Mouse (Mus musculus) CH12.LX (cell line): ENCODE results near the gene Ddx4. TPM values are rescaled to one million over a fixed set of nuclear protein-coding genes. Genes with fewer than 3 reads are reported as not detected.
"Not testable (repeated sequence)": the region's sequence is repeated elsewhere in the genome, so short reads cannot be mapped to it uniquely, and the experiment has no call there.

Experiments used
- DNase-seq: peaks from one replicate; pipeline ENCODE4 v3.0.0-alpha.2; 2013; ENCODE audit errors: extremely low read depth
- H3K27ac ChIP-seq: 2 replicates; pipeline ENCODE4 v1.5.1; 2012; ENCODE audit warnings: low read depth, mild to moderate bottlenecking, control low read depth, moderate library complexity; ENCODE audit not compliant: insufficient read depth
- H3K27me3 ChIP-seq: replicated peaks from 2 replicates; pipeline ENCODE3; 2012; ENCODE audit warnings: inconsistent platforms
- H3K36me3 ChIP-seq, 2 experiments: replicated peaks in 1 of 2; 2 replicates each; pipeline versions ENCODE3 to v1.6.1; 2012; ENCODE audit warnings: inconsistent platforms in 1 of 2, low read length in 1 of 2, mild to moderate bottlenecking in 1 of 2, mixed read lengths in 1 of 2, moderate library complexity in 1 of 2; ENCODE audit not compliant: control insufficient read depth in 1 of 2, insufficient read depth in 1 of 2
- H3K4me1 ChIP-seq, 2 experiments: 2 replicates each; pipeline ENCODE4 v1.6.1; 2012; ENCODE audit warnings: inconsistent platforms in 1 of 2, moderate library complexity in 1 of 2; ENCODE audit not compliant: insufficient read depth in 2 of 2, control insufficient read depth in 1 of 2
- H3K4me2 ChIP-seq: 2 replicates; pipeline ENCODE4 v1.6.1; 2012; ENCODE audit warnings: low read depth, mild to moderate bottlenecking, control low read depth; ENCODE audit not compliant: poor library complexity, insufficient read depth, severe bottlenecking
- H3K4me3 ChIP-seq, 3 experiments: fragments of 150-350 bp in 1 of 3; sonication (generic) in 1 of 3; replicated peaks in 1 of 3; 2 replicates each; pipeline versions ENCODE3 to v1.5.1; 2011 to 2012; ENCODE audit warnings: low read depth in 2 of 3, low read length in 2 of 3, mild to moderate bottlenecking in 2 of 3, moderate library complexity in 2 of 3, control low read depth in 1 of 3, improper control_type of control experiment in 1 of 3, inconsistent platforms in 1 of 3, mixed read lengths in 1 of 3; ENCODE audit not compliant: poor library complexity in 1 of 3
- H3K79me2 ChIP-seq: replicated peaks from 2 replicates; pipeline ENCODE4 v1.6.1; 2012; ENCODE audit warnings: mild to moderate bottlenecking, moderate library complexity; ENCODE audit not compliant: control insufficient read depth, poor library complexity, insufficient read depth, severe bottlenecking; ENCODE audit errors: extremely low read depth
- H3K9ac ChIP-seq: 2 replicates; pipeline ENCODE4 v1.6.1; 2012; ENCODE audit warnings: low read depth, mild to moderate bottlenecking, control low read depth, moderate library complexity; ENCODE audit not compliant: insufficient read depth
- H3K9me3 ChIP-seq: replicated peaks from 2 replicates; pipeline ENCODE3; 2012; ENCODE audit warnings: low read length, inconsistent platforms, mixed read lengths
- CHD2 ChIP-seq: IDR thresholded peaks from 2 replicates; pipeline ENCODE4 v1.6.1; 2011; ENCODE audit warnings: low read length, improper control_type of control experiment
- CTCF ChIP-seq, 2 experiments: IDR thresholded peaks in 1 of 2; conservative IDR thresholded peaks in 1 of 2; 2 replicates each; pipeline ENCODE4 v1.5.1; 2011 to 2012; ENCODE audit warnings: low read depth in 2 of 2, low read length in 2 of 2, improper control_type of control experiment in 1 of 2, inconsistent platforms in 1 of 2, mild to moderate bottlenecking in 1 of 2, moderate library complexity in 1 of 2
- IRF4 ChIP-seq: IDR thresholded peaks from 2 replicates; pipeline ENCODE4 v1.6.1; 2014; ENCODE audit warnings: low read depth, mild to moderate bottlenecking, inconsistent platforms, low read length, improper control_type of control experiment
- MEF2A ChIP-seq: IDR thresholded peaks from 2 replicates; pipeline ENCODE4 v1.6.1; 2014; ENCODE audit warnings: low read depth, mild to moderate bottlenecking, inconsistent platforms, low read length, improper control_type of control experiment, borderline replicate concordance
- NRF1 ChIP-seq: IDR thresholded peaks from 2 replicates; pipeline ENCODE4 v1.6.1; 2014; ENCODE audit warnings: low read depth, mild to moderate bottlenecking, inconsistent platforms, low read length, improper control_type of control experiment, moderate library complexity
- POLR2AphosphoS2 ChIP-seq: IDR thresholded peaks from 2 replicates; pipeline ENCODE4 v1.6.1; 2011; ENCODE audit warnings: low read depth, low read length, improper control_type of control experiment
- SIN3A ChIP-seq: IDR thresholded peaks from 2 replicates; pipeline ENCODE4 v1.6.1; 2012; ENCODE audit warnings: low read length, improper control_type of control experiment, inconsistent platforms
- TBP ChIP-seq: conservative IDR thresholded peaks from 2 replicates; pipeline ENCODE4 v1.6.1; 2011; ENCODE audit warnings: low read depth, low read length, improper control_type of control experiment
- ZKSCAN1 ChIP-seq: IDR thresholded peaks from 2 replicates; pipeline ENCODE4 v1.6.1; 2012; ENCODE audit warnings: low read depth, inconsistent platforms, low read length, improper control_type of control experiment, borderline replicate concordance
- dilution Hi-C: fragments of 300-500 bp; cut with MboI; formaldehyde crosslinking; loops from 2 replicates; pipeline ENCODE4 v1.14.3; 2020; ENCODE audit warnings: low sequenced_read_pairs; ENCODE audit not compliant: extremely low pct_unique_long_range_greater_than_20kb, extremely low pct_ligation_motif_present
- in situ Hi-C: fragments of 300-500 bp; cut with MboI; formaldehyde crosslinking; loops from 3 replicates; pipeline ENCODE4 v1.14.3; 2019; ENCODE audit warnings: low sequenced_read_pairs, low pct_ligation_motif_present, low pct_unique_long_range_greater_than_20kb, mixed read lengths
- polyA plus RNA-seq: library from polyadenylated mRNA; unstranded; fragments of >175 nt; gene quantifications from 2 replicates; pipeline ENCODE4 v1.2.1, GENCODE M21; 2012; ENCODE audit warnings: low read depth; ENCODE audit not compliant: insufficient read length
- total RNA-seq, 2 experiments: library from RNA; depleted of rRNA; stranded (reverse); fragments of 300-350 nt in 1 of 2; fragments of >200 nt in 1 of 2; gene quantifications; 2 replicates each; pipeline ENCODE4 v1.2.3; 2012 to 2014

Gene Ddx4
- total and polyA plus RNA-seq, 3 experiments: 0.08 to 0.35 (median 0.27) TPM

DNA sequence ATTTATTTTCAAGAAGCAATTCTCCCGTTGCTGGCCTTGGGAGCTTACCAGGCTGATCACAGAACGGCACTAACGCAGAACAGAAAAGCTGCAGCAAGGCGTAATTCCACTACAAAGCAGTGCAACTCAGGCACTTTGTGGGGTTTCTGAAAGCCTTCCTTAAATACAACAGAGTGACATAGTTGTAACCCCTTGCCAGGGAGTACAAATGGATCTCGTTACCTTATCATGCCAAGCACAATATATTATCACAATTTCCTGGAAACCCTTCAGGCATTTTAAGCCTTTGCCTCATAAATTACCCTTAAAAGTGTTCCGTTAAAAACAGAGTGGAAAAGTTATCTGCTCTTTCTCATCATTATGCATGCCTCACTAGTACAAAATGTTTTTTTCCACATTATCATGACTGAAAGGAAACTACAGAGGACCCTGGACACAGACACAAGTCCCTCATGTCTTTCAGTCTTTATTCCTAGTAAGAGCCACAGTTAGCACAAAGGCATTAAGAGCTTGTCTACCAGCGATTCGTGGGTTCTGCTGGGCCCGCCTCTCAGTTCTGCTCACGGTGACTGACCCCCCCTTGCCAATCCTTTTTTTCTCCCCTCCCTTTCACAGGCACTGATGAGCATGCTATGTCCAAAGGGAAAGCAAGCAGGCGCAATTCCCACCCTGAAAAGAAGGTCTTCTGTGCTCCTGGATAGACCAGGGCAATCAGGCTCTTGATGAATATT is 71.5 kb downstream of the Ddx4 start:
- H3K4me3 ChIP-seq: no peak overlapping the region
- in situ Hi-C loops (no loop called here), dilution Hi-C loops (no loop called here)
- TF ChIP-seq TBP (no peak), SIN3A (no peak), MEF2A (no peak), POLR2AphosphoS2 (no peak), CTCF (conservative IDR thresholded peaks at IDR 0.05 in 1 of 2, IDR thresholded peaks at IDR 0.05 in 1 of 2; ENCODE audit: low read depth in 2 of 2, low read length in 2 of 2) (no peak), ZKSCAN1 (no peak), IRF4 (no peak), CHD2 (no peak)
- H3K27me3 ChIP-seq: no peaks in the 10 kb centered on the region
- no peak overlapping the region for H3K9ac ChIP-seq
- H3K27ac ChIP-seq: no peak overlapping the region
- no peaks in the 10 kb centered on the region for H3K4me1 ChIP-seq
- H3K4me2 ChIP-seq: no peak overlapping the region
- no peaks in the 10 kb centered on the region for H3K79me2 ChIP-seq
- no peaks in the 10 kb centered on the region for H3K9me3 ChIP-seq
- no peak for DNase-seq
- H3K36me3 ChIP-seq: no peaks in the 10 kb centered on the region

DNA sequence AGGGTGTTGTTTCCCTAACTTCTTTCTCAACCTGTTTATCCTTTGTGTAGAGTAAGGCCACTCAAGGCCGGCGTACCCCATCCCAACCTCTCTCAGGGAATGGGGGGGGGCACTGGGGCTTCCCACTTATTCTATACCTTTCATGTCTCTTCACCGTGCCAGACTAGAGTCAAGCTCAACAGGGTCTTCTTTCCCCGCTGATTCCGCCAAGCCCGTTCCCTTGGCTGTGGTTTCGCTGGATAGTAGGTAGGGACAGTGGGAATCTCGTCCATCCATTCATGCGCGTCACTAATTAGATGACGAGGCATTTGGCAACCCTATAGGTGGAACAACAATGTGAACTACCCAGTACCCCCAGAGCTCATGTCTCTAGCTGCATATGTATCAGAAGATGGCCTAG is 74.2 kb downstream of the Ddx4 start:
- H3K4me1 ChIP-seq, H3K27me3 ChIP-seq, H3K9me3 ChIP-seq, H3K4me3 ChIP-seq, DNase-seq, H3K36me3 ChIP-seq, H3K79me2 ChIP-seq, dilution Hi-C loops, H3K4me2 ChIP-seq, H3K9ac ChIP-seq, in situ Hi-C loops, H3K27ac ChIP-seq: not testable (repeated sequence)

DNA sequence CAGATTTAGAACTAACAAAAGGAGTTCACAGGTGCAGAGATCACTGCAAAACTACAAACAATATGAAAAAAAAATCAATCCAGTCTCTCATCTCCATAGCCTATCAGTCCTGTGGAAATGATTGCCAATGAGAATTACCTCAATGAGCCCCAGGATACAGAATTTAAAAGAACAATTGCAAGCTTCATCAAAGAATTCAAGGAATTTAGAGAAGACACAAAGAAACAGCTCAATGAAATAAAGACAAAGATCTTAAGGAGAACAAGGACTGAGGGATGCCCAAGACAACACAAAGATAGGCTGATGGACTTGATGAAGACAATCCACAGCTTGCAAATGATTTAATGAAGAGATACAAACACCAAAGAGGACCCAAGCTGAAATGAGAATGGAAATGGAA is 78.5 kb downstream of the Ddx4 start:
- Histone ChIP-seq H3K4me3 (no peak overlapping the region), H3K9me3 (no peaks in the 10 kb centered on the region), H3K36me3 (no peaks in the 10 kb centered on the region), H3K9ac (no peak overlapping the region), H3K4me2 (no peak overlapping the region), H3K27me3 (no peaks in the 10 kb centered on the region), H3K4me1 (peaks cover 0 to 8% of the 10 kb centered on the region in 2 experiments; a peak in 1 of 4 replicates), H3K79me2 (no peaks in the 10 kb centered on the region), H3K27ac (no peak overlapping the region)
- in situ Hi-C loops: no loop called here
- TF ChIP-seq NRF1: no peak
- dilution Hi-C loops: no loop called here
- no peak for DNase-seq
